Mouse (Mus musculus) myocyte (in vitro differentiated cells): ENCODE measurements around the gene Ptprt.

Experiments used
- CEBPB ChIP-seq: IDR thresholded peaks from 2 replicates; pipeline ENCODE4 v1.6.1; 2011; ENCODE audit warnings: mild to moderate bottlenecking, moderate library complexity; ENCODE audit not compliant: poor library complexity, insufficient read depth, severe bottlenecking
- E2F4 ChIP-seq: IDR thresholded peaks from one replicate; pipeline ENCODE4 v1.6.1; 2011; ENCODE audit warnings: mild to moderate bottlenecking, control low read depth, moderate library complexity; ENCODE audit not compliant: insufficient read depth
- MAX ChIP-seq: IDR thresholded peaks from one replicate; pipeline ENCODE4 v1.6.1; 2011; ENCODE audit warnings: low read depth, mild to moderate bottlenecking, control low read depth
- MYOD1 ChIP-seq, 3 experiments: IDR thresholded peaks; one replicate each; pipeline ENCODE4 v1.6.1; 2011; ENCODE audit warnings: control low read depth in 2 of 3, low read depth in 2 of 3, mild to moderate bottlenecking in 2 of 3, moderate library complexity in 1 of 3; ENCODE audit not compliant: insufficient read length in 2 of 3, control insufficient read depth in 1 of 3
- MYOG ChIP-seq, 3 experiments: IDR thresholded peaks; one replicate each; pipeline ENCODE4 v1.6.1; 2011; ENCODE audit warnings: control low read depth in 2 of 3, low read depth in 2 of 3, mild to moderate bottlenecking in 2 of 3; ENCODE audit not compliant: insufficient read length in 2 of 3, control insufficient read depth in 1 of 3, insufficient read depth in 1 of 3
- POLR2A ChIP-seq: IDR thresholded peaks from one replicate; pipeline ENCODE4 v1.6.1; 2011; ENCODE audit warnings: low read depth, mild to moderate bottlenecking, control low read depth, moderate library complexity; ENCODE audit not compliant: insufficient read length
- POLR2AphosphoS2 ChIP-seq: IDR thresholded peaks from one replicate; pipeline ENCODE4 v1.6.1; 2011; ENCODE audit warnings: low read depth, control low read depth; ENCODE audit not compliant: insufficient read length
- REST ChIP-seq: IDR thresholded peaks from one replicate; pipeline ENCODE4 v1.6.1; 2011; ENCODE audit warnings: mild to moderate bottlenecking, control low read depth, moderate library complexity; ENCODE audit not compliant: insufficient read depth, insufficient read length
- SRF ChIP-seq: IDR thresholded peaks from one replicate; pipeline ENCODE4 v1.6.1; 2011; ENCODE audit warnings: low read depth; ENCODE audit not compliant: control insufficient read depth, insufficient read length
- TCF12 ChIP-seq: IDR thresholded peaks from one replicate; pipeline ENCODE4 v1.6.1; 2011; ENCODE audit warnings: mild to moderate bottlenecking, control low read depth; ENCODE audit not compliant: poor library complexity, insufficient read depth, severe bottlenecking
- TCF3 ChIP-seq: IDR thresholded peaks from one replicate; pipeline ENCODE4 v1.6.1; 2011; ENCODE audit warnings: low read depth, control low read depth; ENCODE audit not compliant: insufficient read length
- USF1 ChIP-seq: IDR thresholded peaks from one replicate; pipeline ENCODE4 v1.6.1; 2011; ENCODE audit warnings: low read depth, mild to moderate bottlenecking, control low read depth, moderate library complexity

DNA sequence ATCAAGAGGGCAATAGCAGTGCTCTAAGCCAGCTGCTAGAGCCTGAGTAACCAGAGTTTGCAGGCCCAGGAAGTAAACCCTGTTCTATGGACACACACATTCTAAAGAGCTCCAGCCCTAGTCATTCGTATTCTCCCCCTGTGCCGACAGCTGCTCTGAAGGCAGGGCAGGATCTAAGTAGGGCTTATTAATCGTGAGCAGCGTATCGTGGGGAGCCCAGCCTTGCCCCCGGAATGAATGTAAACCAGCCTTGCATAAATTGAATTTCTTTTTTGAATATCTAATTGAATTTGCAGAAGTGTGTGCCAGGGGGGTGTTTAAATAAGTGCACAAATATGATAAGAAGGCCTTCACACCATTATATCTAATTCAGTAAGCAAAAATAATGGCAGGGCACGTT, 283.6 kb downstream of the Ptprt start:
- no peak for TF ChIP-seq E2F4
- no peak for TF ChIP-seq POLR2A
- no peak for TF ChIP-seq SRF
- no peak for TF ChIP-seq MAX
- no peak for TF ChIP-seq POLR2AphosphoS2
- TF ChIP-seq TCF12 = no peak
- no peak for TF ChIP-seq USF1
- no peak for TF ChIP-seq CEBPB
- TF ChIP-seq REST = no peak
- no peak for TF ChIP-seq MYOD1 (IDR thresholded peaks at IDR 0.05; ENCODE audit: control insufficient read depth in 1 of 3, insufficient read length in 2 of 3, low read depth in 2 of 3)
- TF ChIP-seq TCF3 = no peak
- no peak for TF ChIP-seq MYOG (IDR thresholded peaks at IDR 0.05; ENCODE audit: control insufficient read depth in 1 of 3, insufficient read depth in 1 of 3, insufficient read length in 2 of 3, low read depth in 2 of 3)
